Mouse (Mus musculus): ENCODE measurements at regions not wholly inside any gene's neighbourhood (a gene's known extent, or its start where the extent isn't known, plus 50 kb on each side); places are given as distances from the start of the nearest gene placed in this dataset.

- TF ChIP-seq CTCF (IDR thresholded peaks at IDR 0.05; ENCODE audit: low read depth, low read length) = no peak
- TF ChIP-seq POLR2A (IDR thresholded peaks at IDR 0.05; ENCODE audit: extremely low read depth, insufficient read depth, low read length) = no peak
Observed at GRCm38 (mm10) chr12:38985909-38986308, 206.7 kb downstream of the Etv1 start.
